Mouse (Mus musculus): ENCODE results near the gene Akt2.

Gene Akt2

GRCm38 (mm10) chr7:27658712-27659663 is 67.6 kb downstream of the Akt2 start:
- DNase-seq (ENCODE audit: low read depth, low spot score) = no peak

- DNase-seq (ENCODE audit: low read depth, low spot score) = no peak
These were observed 70.7 kb downstream of the Akt2 start for GRCm38 (mm10) chr7:27662038-27662437.

GRCm38 (mm10) chr7:27673064-27673574 is 81.8 kb downstream of the Akt2 start:
- DNase-seq (ENCODE audit: low read depth, low spot score) = no peak

- DNase-seq (ENCODE audit: low read depth, low spot score) = no peak
These were observed 82.3 kb downstream of the Akt2 start for GRCm38 (mm10) chr7:27673575-27674131.

- no peak for DNase-seq (ENCODE audit: low read depth, low spot score)
These were observed 82.8 kb downstream of the Akt2 start for GRCm38 (mm10) chr7:27674195-27674521.

- DNase-seq (ENCODE audit: low read depth, low spot score) = peak; percentile 89
These were observed 83.3 kb downstream of the Akt2 start, which contains the start of gene Map3k10 for GRCm38 (mm10) chr7:27674522-27675221. Gene Map3k10, minus strand, starts transcription at chr7:27674598.

- DNase-seq (ENCODE audit: low read depth, low spot score) = no peak
These were observed 83.9 kb downstream of the Akt2 start for GRCm38 (mm10) chr7:27675222-27675612.

GRCm38 (mm10) chr7:27683218-27683617 is 91.9 kb downstream of the Akt2 start:
- no peak for DNase-seq (ENCODE audit: low read depth, low spot score)

GRCm38 (mm10) chr7:27685220-27685619 is 93.9 kb downstream of the Akt2 start:
- DNase-seq (ENCODE audit: low read depth, low spot score) = no peak

GRCm38 (mm10) chr7:27685681-27686080 is 94.3 kb downstream of the Akt2 start:
- no peak for DNase-seq (ENCODE audit: low read depth, low spot score)

GRCm38 (mm10) chr7:27687043-27687442 is 95.7 kb downstream of the Akt2 start:
- no peak for DNase-seq (ENCODE audit: low read depth, low spot score)

GRCm38 (mm10) chr7:27687836-27688235 is 96.5 kb downstream of the Akt2 start:
- DNase-seq (ENCODE audit: low read depth, low spot score) = no peak

- DNase-seq (ENCODE audit: low read depth, low spot score) = no peak
These were observed 97.0 kb downstream of the Akt2 start for GRCm38 (mm10) chr7:27688246-27688788.

GRCm38 (mm10) chr7:27688815-27689612 is 97.7 kb downstream of the Akt2 start, which contains the start of gene Zfp607b:
Gene Zfp607b, plus strand, starts transcription at chr7:27689340.
- DNase-seq (ENCODE audit: low read depth, low spot score) = peak; percentile 73

Measured in WW6 (cell line).